Mouse (Mus musculus): ENCODE results near the gene Cpxm2.

GRCm38 (mm10) chr7:132111770-132112169 lies 42.8 kb downstream of the Cpxm2 start:
- no peak for TF ChIP-seq CTCF (IDR thresholded peaks at IDR 0.05; ENCODE audit: borderline replicate concordance, insufficient read depth, low read length)
- TF ChIP-seq POLR2A (IDR thresholded peaks at IDR 0.05; ENCODE audit: low read depth, low read length) = no peak

Measured in embryonic fibroblast, embryonic 13.5 days (primary cell).